Mouse (Mus musculus): ENCODE results near the gene Agtpbp1. TPM values are rescaled to one million over a fixed set of nuclear protein-coding genes. Genes with fewer than 3 reads are reported as not detected.

The Agtpbp1 gene
- polyA plus RNA-seq, 1 experiment from 2014 or later = 7.5 TPM

DNA sequence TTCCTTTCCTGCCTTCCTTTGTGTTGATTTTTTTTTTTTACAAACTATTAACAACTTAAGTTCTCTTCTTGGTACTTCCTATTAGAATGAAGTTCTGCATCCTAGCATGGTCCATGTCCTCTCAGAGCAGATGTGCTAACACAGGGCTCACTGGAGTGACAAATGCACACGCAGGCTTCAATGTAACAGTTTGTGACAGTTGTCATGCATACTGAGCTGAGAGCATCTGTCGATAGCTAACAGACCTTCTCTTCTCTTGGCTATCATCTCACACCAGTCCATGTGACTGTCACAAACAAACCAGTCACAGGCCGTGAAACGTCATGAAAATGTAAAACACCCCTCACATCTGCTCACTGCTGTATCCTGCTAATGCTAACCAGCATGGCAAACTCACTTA lies 50.7 kb downstream of the Agtpbp1 start:
- no peaks in the 10 kb centered on the region for H3K9me3 ChIP-seq (replicated peaks)
- no peaks in the 10 kb centered on the region for H3K4me1 ChIP-seq (replicated peaks)
- H3K27me3 ChIP-seq = no peaks in the 10 kb centered on the region
- 72% methylated on average over 4 of the region's 4 CpGs for WGBS (ENCODE audit: insufficient replicate concordance)
- peaks cover 28% of the 10 kb centered on the region for H3K36me3 ChIP-seq (replicated peaks)
- no peak overlapping the region for H3K27ac ChIP-seq (replicated peaks)
- H3K4me2 ChIP-seq = no peak overlapping the region
- no peak overlapping the region for H3K4me3 ChIP-seq (replicated peaks)
- H3K9ac ChIP-seq = no peak overlapping the region
- no peak for ATAC-seq (ENCODE audit: insufficient read depth)

DNA sequence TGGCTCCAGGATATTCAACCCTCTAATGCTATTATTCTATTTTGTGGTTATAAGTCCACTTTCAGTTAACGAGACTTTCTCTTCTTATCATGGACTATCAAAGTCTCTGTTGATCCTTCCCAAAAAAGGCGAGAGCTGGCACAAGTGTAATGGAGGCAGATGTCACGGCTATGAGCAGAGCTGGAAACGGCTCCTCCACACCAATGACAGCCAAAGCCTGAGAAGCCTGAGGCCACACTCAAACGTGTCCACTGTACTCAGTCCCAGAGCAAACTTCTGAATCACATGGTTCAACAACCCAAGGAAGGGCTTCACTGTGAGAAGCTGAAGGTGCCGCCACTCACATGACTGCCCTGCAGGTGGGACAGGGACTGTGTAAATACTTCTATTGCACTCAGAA lies 51.7 kb downstream of the Agtpbp1 start:
- Histone ChIP-seq H3K4me3 (replicated peaks) (no peak overlapping the region), H3K9ac (no peak overlapping the region), H3K9me3 (replicated peaks) (no peaks in the 10 kb centered on the region), H3K4me1 (replicated peaks) (no peaks in the 10 kb centered on the region), H3K4me2 (no peak overlapping the region), H3K27ac (replicated peaks) (no peak overlapping the region), H3K27me3 (no peaks in the 10 kb centered on the region), H3K36me3 (replicated peaks) (peaks cover 28% of the 10 kb centered on the region)
- WGBS (ENCODE audit: insufficient replicate concordance) = 71% methylated on average over 6 of the region's 6 CpGs
- ATAC-seq (ENCODE audit: insufficient read depth) = no peak

DNA sequence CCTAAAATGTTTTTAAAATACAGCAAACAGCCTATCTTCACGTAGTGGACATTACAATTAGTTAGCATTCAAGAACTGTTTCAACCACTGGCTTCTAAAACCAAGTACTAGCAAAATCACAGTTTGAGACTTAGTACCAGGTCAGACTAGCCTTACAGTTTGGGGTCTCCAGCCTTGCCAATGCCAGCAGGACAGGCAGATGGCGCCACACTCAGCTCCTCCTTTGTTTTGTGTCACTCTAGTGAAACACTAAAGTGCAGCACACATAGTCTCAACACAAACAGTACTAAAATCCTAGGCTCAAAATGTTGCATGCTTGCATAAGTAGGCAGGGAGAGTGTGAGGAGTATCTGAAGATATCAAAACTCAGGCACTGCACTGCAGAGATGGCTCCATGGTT lies 53.8 kb downstream of the Agtpbp1 start:
- H3K36me3 ChIP-seq (replicated peaks) = peaks cover 33% of the 10 kb centered on the region
- ATAC-seq (ENCODE audit: insufficient read depth) = no peak

DNA sequence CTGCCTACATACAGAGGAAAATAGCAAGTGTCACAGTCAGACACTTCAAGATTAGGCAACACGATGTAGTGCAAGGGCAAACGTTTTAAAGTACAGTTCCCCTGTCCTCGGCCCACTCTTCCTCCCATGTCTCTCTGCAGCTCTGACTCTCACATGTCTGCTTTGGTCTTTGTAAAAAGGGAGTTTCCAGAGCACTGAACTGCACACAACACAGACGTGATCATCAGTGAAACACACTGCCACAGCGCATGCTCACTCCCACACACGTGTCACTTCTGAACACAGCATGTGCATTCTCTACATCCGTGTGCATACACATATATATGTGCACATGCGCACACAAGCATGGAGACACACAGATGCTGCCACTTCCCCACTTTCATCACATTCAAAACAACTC lies 54.5 kb downstream of the Agtpbp1 start:
- Histone ChIP-seq H3K4me1 (replicated peaks) (no peaks in the 10 kb centered on the region), H3K27ac (replicated peaks) (no peak overlapping the region), H3K4me3 (replicated peaks) (no peak overlapping the region), H3K4me2 (no peak overlapping the region), H3K27me3 (no peaks in the 10 kb centered on the region), H3K36me3 (replicated peaks) (peaks cover 33% of the 10 kb centered on the region), H3K9me3 (replicated peaks) (no peaks in the 10 kb centered on the region), H3K9ac (no peak overlapping the region)
- WGBS (ENCODE audit: insufficient replicate concordance) = 78% methylated on average over 8 of the region's 8 CpGs
- ATAC-seq (ENCODE audit: insufficient read depth) = no peak

More for the DNA sequence above, 53.8 kb downstream of the Agtpbp1 start:
- Histone ChIP-seq H3K4me2 (no peak overlapping the region), H3K9me3 (replicated peaks) (no peaks in the 10 kb centered on the region), H3K4me3 (replicated peaks) (no peak overlapping the region), H3K27me3 (no peaks in the 10 kb centered on the region), H3K27ac (replicated peaks) (no peak overlapping the region), H3K9ac (no peak overlapping the region), H3K4me1 (replicated peaks) (no peaks in the 10 kb centered on the region)
- WGBS (ENCODE audit: insufficient replicate concordance) = 78% methylated on average over 2 of the region's 2 CpGs

DNA sequence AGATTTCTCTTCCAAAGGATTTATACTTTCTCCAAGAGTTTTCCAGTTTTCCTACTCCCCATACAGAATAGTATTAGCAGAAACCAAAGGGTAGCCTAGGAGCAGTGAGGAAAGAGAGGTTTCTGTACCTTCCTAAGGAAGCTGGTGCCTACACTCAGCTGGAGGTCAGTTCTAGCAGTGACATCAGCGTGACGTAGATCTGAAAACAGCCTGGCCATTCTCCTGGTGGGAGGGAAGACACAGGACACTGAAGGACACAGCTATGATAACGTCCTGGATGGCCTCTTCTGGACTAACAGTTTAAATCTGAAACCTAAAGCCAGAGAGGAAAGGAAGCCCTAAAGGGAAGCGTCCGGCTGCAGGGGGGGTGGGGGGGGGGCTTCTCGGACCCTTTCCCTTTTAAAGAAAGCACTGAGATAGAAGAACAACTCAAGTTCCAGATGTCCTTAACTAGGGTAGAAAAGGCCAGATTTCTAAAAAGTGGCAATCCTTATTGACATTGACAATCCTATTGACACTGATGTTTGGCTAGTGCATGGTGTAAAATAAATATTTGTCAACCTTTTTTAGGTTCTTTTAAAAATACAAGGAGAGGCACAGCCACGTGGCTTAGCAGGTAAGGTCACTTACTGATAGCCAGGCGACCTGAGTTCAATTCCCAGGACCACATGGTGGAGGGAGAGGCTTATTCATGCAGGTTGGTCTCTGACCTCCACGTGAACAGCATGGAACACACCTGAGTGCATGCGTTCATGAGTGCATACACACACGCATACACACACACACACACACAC lies 63.6 kb downstream of the Agtpbp1 start:
- Histone ChIP-seq H3K27ac (replicated peaks) (no peak overlapping the region), H3K27me3 (no peaks in the 10 kb centered on the region), H3K9me3 (replicated peaks) (no peaks in the 10 kb centered on the region), H3K9ac (no peak overlapping the region), H3K36me3 (replicated peaks) (0 out of 2 replicates have a peak, but pooled peaks cover 10% of the 10 kb centered on the region), H3K4me1 (replicated peaks) (no peaks in the 10 kb centered on the region), H3K4me2 (no peak overlapping the region), H3K4me3 (replicated peaks) (no peak overlapping the region)
- 63% methylated on average over 11 of the region's 11 CpGs for WGBS (ENCODE audit: insufficient replicate concordance)
- 0 out of 2 replicates have a peak, but pooled peaks have one; percentile 37 for ATAC-seq (ENCODE audit: insufficient read depth)

DNA sequence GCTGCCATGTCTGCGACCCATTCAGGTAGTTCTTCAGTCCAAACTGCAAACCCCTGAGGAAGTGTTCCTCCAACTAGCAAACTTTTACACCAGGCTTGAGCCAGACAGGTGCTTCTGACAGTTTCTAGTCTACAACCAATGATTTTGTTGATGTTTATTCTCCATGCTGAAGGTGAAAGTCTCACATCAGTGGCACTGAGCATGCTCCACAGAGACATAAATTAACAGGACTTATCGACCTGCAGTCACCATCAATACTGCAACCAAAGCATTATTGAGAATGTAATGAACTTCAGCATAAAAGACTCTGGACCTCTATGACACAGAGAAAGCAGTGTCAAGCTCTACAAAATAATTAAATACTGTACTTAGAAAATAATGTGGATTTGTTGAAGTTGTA lies 64.2 kb downstream of the Agtpbp1 start:
- 78% methylated on average over 2 of the region's 2 CpGs for WGBS (ENCODE audit: insufficient replicate concordance)

DNA sequence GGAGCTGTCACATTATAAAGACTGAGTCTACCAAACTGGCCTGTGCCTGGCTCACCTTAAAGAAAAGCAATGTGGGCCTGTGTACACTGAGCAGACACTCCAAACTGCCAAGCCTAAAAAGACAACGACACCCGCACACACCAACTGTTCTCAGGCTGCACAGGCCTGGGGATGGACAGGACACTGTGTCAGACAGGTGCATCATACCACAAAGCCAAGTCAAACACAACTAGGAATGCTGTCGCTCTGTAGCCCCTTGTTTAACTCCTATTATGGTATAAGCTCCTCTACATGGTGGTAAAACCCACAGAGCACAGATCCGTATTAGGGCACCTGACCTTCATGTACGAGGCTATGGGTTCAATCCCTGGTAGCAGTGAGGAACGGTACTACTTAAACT lies 65.5 kb downstream of the Agtpbp1 start:
- no peak overlapping the region for H3K4me3 ChIP-seq (replicated peaks)
- WGBS (ENCODE audit: insufficient replicate concordance) = 79% methylated on average over 6 of the region's 6 CpGs
- no peak for ATAC-seq (ENCODE audit: insufficient read depth)
- H3K4me1 ChIP-seq (replicated peaks) = no peaks in the 10 kb centered on the region
- 0 out of 2 replicates have a peak, but pooled peaks cover 10% of the 10 kb centered on the region for H3K36me3 ChIP-seq (replicated peaks)
- no peaks in the 10 kb centered on the region for H3K9me3 ChIP-seq (replicated peaks)
- no peak overlapping the region for H3K27ac ChIP-seq (replicated peaks)
- no peaks in the 10 kb centered on the region for H3K27me3 ChIP-seq
- no peak overlapping the region for H3K4me2 ChIP-seq
- H3K9ac ChIP-seq = no peak overlapping the region

More for the DNA sequence above, 64.2 kb downstream of the Agtpbp1 start:
- no peak overlapping the region for H3K4me3 ChIP-seq (replicated peaks)
- no peak overlapping the region for H3K9ac ChIP-seq
- no peaks in the 10 kb centered on the region for H3K27me3 ChIP-seq
- H3K36me3 ChIP-seq (replicated peaks) = 0 out of 2 replicates have a peak, but pooled peaks cover 10% of the 10 kb centered on the region
- no peak overlapping the region for H3K27ac ChIP-seq (replicated peaks)
- H3K9me3 ChIP-seq (replicated peaks) = no peaks in the 10 kb centered on the region
- no peak for ATAC-seq (ENCODE audit: insufficient read depth)
- H3K4me2 ChIP-seq = no peak overlapping the region
- H3K4me1 ChIP-seq (replicated peaks) = no peaks in the 10 kb centered on the region

DNA sequence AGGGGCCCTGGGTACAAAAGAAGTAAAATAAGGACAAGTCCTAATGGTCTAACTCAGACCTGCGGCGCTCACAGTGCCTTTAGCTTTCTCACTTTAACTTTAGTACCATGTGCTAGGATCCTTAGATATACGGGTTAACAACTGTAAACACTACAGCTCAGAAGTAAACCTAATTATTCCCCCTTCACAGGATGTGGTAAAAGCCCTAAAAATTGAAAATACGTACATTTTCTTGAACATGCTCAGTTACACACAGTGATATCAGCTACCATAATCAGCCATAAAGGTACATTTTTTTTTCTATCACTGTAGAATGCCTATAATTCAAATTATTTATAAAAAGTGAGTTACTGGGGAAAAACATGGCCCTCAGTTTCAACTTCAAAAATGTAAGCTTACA lies 67.0 kb downstream of the Agtpbp1 start:
- Histone ChIP-seq H3K27me3 (no peaks in the 10 kb centered on the region), H3K27ac (replicated peaks) (no peak overlapping the region), H3K9me3 (replicated peaks) (no peaks in the 10 kb centered on the region), H3K9ac (no peak overlapping the region), H3K36me3 (replicated peaks) (peaks cover 10% of the 10 kb centered on the region), H3K4me3 (replicated peaks) (no peak overlapping the region), H3K4me2 (no peak overlapping the region), H3K4me1 (replicated peaks) (no peaks in the 10 kb centered on the region)
- WGBS (ENCODE audit: insufficient replicate concordance) = 77% methylated on average over 4 of the region's 4 CpGs
- ATAC-seq (ENCODE audit: insufficient read depth) = no peak

DNA sequence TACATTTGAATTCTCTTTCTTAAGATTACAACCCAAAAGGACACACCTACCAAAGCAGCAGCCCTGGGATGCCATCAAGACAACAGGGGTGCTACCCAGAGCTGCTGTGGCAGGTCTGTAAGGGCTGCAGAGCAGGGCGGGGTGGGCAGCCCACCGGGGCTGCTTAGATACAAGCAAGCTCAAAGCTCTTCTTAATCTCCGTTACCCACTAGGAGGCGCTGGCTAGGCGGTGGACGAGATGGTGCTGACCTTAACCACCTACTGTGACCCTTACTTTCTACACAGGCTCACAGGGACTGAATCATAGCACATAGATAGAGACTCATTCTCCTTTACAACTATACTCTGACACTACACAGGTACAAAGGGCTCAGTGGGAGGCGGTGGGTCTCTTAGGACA lies 70.0 kb downstream of the Agtpbp1 start:
- H3K27ac ChIP-seq (replicated peaks) = no peak overlapping the region
- whole genome bisulfite sequencing (ENCODE audit: insufficient replicate concordance) = 21% methylated on average over 7 of the region's 7 CpGs
- no peak overlapping the region for H3K4me2 ChIP-seq
- H3K36me3 ChIP-seq (replicated peaks) = peaks cover 16% of the 10 kb centered on the region
- H3K4me1 ChIP-seq (replicated peaks) = no peaks in the 10 kb centered on the region
- H3K9ac ChIP-seq = no peak overlapping the region
- no peaks in the 10 kb centered on the region for H3K27me3 ChIP-seq
- no peak overlapping the region for H3K4me3 ChIP-seq (replicated peaks)
- 0 out of 2 replicates have a peak, but pooled peaks have one; percentile 25 for ATAC-seq (ENCODE audit: insufficient read depth)
- no peaks in the 10 kb centered on the region for H3K9me3 ChIP-seq (replicated peaks)

DNA sequence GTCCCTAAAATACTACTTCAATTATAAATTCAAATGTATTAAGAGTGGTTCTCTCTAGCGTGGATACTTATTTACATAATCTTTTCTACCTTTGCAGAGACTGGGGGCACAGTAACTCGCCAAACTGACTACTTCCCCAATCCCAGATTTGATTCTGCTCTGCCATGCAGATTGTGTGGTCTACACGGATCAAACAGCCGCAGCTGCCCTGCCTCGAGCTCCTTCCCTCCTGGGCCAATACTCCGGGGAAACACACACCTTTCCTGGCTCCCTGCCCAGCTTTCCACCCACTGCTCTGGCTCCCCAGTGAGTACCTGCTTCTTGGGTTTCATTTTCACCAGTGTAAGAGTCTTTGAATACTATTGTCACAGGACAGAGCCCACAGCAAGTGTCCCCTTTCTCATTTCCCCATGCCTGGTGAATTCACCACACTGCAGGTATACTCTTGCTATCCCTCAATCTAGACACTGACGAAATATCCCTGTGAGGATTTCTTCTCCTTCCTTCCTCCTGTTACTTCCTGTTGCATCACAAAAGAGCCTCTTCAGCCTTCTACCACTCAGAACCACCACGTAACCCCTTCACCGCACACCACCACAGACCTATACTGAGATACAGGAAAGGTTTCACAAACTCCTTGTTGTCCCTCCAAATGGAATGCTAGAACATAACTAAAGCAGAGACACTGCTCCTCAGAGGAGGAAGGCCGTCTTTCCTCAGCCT lies 75.2 kb downstream of the Agtpbp1 start:
- Histone ChIP-seq H3K27me3 (no peaks in the 10 kb centered on the region), H3K9ac (no peak overlapping the region), H3K4me3 (replicated peaks) (no peak overlapping the region), H3K36me3 (replicated peaks) (peaks cover 28% of the 10 kb centered on the region), H3K27ac (replicated peaks) (no peak overlapping the region), H3K4me1 (replicated peaks) (0 out of 2 replicates have a peak, but pooled peaks cover 4% of the 10 kb centered on the region), H3K9me3 (replicated peaks) (no peaks in the 10 kb centered on the region), H3K4me2 (peak overlapping the region; percentile 18; the same call in 1 of the 2 replicates)
- 51% methylated on average over 10 of the region's 10 CpGs for WGBS (ENCODE audit: insufficient replicate concordance)
- ATAC-seq (ENCODE audit: insufficient read depth) = no peak

DNA sequence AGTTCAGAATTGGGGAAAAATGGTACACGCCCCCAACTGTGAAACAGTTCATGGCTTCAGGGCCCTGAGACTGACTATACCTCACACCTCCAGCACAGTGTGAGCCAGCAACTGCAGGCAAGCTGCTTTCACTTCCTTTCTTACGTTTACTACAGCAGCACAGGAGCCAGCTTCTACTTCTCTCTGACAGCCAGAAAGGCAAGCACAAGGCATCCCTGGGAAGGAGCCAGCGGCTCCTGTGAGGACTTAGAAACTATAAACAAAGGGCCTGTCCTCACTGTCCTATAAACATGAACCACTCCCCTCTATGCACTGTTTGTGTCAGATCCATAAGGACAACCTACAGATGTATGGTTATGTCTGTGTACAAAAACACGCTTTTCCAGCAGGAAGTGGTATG lies 76.4 kb downstream of the Agtpbp1 start:
- no peak overlapping the region for H3K4me3 ChIP-seq (replicated peaks)
- peaks cover 26% of the 10 kb centered on the region for H3K36me3 ChIP-seq (replicated peaks)
- no peak for ATAC-seq (ENCODE audit: insufficient read depth)
- H3K27ac ChIP-seq (replicated peaks) = no peak overlapping the region
- no peak overlapping the region for H3K9ac ChIP-seq
- 65% methylated on average over 4 of the region's 4 CpGs for WGBS (ENCODE audit: insufficient replicate concordance)
- H3K9me3 ChIP-seq (replicated peaks) = no peaks in the 10 kb centered on the region
- no peaks in the 10 kb centered on the region for H3K27me3 ChIP-seq
- no peak overlapping the region for H3K4me2 ChIP-seq
- H3K4me1 ChIP-seq (replicated peaks) = peaks cover 4% of the 10 kb centered on the region; the same call in 1 of the 2 replicates
